Mouse (Mus musculus): ENCODE data around the gene Spns3.

Spns3 gene

DNA sequence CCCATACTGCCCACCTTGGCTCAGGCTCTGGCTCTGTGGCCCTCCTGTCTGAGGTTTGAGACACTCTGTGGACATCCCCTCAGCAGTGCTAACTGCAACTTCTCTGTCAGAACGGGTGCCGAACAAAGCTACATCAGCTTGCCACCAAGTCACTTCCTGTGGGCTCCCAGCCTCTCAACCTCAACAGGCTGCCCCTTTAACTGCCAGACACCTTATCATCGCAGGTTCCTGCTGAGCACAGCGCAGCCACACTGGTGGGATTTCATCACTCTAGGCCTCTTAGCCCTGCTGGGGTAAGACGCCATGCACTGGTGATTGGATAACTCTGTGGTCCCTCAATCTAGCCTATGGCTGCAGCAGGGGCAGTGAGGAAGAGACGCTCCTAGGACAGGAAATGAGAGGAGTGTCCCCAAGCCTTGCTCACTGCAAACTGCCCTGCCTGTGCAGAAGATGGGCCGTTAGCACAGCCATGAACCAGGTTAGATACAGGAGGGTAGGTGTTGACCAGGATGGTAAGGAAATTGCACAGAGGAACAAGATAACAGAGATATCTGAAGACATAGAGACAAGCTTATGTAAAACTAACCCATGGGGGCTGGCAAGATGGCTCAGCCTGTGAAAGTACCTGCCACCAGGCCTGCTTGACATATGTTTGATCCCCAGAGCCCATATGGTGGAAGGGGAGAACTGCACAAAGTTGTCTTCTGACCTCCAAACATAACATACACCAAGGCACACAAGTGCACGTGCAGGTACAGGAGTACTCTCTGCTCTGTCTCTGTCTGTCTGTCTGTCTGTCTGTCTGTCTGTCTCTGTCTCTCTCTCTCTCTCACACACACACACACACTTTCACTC, at the start of gene Spns3:
Gene Spns3, minus strand, starts transcription at position 373 of the 855 bp plus-strand sequence.
- no peak for DNase-seq (ENCODE audit: low spot score)

DNA sequence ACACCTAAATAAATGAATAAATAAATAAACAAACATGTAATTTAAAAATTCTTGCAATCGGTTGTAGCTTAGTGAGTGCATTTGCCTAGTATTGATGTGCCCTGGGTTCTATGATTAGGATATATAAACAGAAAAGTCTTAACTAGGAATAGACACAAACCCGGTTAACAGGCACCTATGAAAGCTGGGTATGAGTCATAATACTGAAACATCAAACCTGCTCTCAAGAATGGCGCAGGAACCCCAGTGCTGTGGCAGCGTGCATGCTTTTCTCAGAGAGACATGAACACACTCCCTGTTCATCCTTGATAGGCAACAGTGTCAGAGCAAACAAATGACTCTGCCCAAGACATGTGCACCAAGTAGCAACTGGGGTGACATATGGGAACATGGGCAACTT, 47.5 kb upstream of the Spns3 start:
- no peak for DNase-seq (ENCODE audit: low spot score)

DNA sequence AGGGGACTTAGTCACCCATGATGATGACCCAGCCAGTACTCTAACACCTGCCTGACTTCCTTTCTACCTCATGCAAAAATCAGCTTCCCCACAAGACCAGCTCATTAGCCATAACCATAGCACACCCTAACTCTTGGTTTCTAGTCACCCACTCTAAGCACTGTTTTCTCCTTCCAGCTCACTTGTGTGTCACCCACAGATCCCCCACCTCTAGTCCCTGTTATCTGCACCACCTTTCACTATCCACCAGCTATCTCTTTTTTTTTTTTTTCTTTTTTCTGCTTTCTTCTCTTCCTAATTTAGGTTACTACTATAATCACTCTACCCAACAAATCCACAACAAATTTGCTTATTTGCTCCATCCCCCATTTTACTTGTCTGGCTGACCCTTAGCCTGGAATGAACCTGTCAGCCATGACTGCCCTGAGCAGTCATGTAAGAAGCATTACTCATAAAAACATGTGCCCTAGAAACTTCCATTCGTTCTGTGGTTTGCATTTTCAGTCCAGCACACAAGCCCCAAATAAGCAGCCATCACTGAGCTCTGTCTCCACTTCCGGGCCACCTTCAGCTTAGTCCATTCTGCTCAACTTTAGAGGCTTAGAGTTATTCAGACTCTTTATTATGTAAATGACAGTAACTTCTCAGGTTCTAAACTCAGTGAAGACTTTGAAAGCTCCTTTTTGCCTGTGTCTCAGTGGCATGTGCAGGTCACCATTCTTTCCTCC, 44.9 kb upstream of the Spns3 start:
- DNase-seq (ENCODE audit: low spot score): no peak

DNA sequence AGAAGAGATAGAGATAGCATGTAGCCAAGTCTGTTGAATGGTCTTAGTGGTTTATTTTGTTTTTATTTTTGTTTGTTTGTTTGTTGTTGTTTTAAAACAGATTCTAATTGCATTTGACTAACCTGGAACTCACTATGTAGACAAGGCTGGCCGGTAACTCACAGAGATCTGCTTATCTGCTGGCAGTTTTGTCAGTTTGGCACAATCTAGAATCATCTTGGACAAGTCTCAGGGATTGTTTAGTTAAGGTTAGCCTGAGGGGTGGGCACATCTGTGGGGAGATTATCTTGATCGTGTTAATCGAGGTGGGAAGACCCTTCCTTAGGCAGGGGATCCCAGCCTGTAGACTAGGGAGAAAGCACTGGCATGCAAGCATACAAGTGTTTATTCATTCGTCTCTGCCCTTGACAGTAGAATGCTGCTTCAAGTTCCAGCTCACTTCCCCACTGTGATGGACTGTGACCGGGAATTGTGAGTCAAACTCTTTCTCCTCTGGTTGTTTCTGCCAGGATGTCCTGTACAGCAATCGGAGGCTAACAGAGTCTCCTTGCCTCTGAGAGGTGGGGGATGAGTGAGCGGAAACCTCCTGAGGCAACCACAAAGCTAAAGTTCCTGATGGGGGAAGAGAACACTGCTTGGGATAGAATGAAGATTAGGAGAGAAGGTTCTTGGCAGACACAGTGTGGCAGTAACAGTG, 37.4 kb upstream of the Spns3 start:
- DNase-seq (ENCODE audit: low spot score): no peak

DNA sequence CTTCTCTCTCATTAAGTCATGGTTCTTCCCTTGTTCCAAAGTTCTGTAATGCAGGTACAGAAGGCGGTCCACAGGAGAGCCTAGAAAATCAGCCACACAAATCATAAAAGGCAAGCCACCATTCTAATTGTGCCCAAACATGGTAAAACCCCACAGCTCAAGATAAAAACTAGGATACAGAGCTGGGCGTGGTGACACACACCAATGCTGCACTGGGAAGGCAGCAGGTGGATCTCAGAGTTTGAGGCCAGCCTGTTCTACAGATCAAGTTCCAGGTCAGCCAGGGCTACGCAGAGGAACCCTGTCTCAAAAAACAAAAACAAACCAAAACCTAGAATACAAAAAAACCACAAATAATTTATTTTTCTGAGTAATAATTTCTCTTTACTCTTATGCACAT, 36.3 kb upstream of the Spns3 start:
- no peak for DNase-seq (ENCODE audit: low spot score)

DNA sequence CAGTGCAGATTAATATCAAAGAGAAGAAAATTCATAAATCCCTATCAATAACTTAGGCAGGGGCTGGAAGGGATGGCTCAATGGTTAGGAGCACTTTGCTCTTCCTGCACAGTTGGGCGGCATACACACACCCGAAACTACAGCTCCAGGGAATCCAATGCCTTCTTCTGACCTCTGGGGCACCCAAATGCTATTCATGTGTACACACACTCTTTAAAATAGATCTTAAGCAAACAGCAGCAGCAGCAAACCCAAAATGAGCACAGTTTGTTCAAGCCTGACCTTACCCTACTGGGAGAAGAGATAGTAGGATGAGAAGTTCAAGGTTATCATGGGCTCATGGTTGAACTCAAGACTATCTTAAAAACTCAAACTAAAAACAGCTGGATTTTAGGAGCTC, 32.8 kb upstream of the Spns3 start:
- no peak for DNase-seq (ENCODE audit: low spot score)

DNA sequence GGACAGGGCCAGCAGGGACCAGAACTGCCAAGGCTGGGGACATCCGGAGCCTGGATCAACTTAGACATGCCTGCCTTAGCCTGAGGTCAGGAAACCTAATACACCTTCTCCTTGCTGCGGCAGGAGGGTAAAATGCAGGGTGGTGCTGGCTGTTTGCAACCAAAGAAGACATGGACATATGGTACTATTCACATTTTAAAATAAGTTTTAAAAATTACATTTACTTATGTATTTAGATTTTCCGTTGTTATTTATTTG, 32.1 kb upstream of the Spns3 start:
- DNase-seq (ENCODE audit: low spot score): no peak

DNA sequence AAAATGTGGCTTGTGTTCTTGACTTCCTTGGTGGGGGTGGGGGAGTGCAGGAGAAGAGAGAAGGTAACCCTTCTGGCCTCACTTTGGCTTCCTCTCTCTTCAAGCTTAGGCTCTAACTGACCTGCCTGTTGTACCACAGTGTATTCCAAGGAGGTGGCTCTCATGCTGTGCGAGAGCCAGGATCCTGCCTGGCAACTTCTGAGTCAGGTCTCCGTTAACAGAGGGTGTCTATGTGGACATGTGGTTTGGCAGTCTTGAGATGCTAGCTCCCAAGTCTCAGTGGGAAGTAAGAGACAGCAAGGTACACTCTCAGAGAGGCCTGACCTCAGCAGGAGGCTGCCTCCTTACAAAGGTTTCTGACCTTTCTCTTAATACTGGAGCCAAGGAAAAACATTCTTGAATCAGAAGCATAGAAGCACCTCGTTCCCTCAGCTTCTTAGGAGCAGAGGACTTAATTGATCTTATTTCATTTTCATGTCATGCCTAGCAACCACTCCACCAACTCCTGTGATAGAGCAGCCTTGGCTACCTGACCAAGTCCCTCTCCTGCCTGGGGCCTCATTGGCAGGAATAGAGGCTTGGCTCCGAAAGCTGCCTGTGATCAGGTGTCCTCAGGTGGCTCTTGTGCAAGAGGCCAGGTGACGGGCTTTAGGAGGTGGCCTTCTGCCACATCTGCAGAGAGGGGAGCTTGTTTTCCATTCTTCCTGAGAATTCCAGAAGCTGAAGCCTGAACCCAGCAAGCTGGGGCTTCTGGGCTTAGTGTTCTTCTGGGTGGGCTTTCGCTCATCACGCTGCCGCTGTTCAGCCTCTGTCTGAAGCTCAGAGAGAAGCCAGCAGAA, 31.5 kb upstream of the Spns3 start:
- DNase-seq (ENCODE audit: low spot score): no peak

DNA sequence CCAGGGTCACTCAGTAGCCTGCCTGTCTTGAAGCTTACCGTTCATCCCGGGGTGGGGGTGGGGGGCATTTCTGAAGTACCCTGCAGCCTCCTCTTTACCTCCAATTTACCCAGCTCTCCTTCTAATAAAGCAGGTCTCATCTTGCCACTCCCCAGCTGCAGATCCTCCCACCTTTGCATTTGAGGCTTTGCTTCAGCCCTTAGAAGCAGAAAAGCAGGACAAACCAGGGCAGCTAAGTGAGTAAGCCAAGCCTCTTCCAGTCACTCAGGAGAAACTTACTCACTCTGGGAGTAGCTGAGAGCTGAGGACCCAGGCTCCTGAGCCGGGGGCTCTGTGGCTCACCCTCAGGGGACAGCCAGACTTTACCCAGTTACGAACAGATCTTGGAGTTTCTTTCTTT, 28.2 kb upstream of the Spns3 start:
- no peak for DNase-seq (ENCODE audit: low spot score)

DNA sequence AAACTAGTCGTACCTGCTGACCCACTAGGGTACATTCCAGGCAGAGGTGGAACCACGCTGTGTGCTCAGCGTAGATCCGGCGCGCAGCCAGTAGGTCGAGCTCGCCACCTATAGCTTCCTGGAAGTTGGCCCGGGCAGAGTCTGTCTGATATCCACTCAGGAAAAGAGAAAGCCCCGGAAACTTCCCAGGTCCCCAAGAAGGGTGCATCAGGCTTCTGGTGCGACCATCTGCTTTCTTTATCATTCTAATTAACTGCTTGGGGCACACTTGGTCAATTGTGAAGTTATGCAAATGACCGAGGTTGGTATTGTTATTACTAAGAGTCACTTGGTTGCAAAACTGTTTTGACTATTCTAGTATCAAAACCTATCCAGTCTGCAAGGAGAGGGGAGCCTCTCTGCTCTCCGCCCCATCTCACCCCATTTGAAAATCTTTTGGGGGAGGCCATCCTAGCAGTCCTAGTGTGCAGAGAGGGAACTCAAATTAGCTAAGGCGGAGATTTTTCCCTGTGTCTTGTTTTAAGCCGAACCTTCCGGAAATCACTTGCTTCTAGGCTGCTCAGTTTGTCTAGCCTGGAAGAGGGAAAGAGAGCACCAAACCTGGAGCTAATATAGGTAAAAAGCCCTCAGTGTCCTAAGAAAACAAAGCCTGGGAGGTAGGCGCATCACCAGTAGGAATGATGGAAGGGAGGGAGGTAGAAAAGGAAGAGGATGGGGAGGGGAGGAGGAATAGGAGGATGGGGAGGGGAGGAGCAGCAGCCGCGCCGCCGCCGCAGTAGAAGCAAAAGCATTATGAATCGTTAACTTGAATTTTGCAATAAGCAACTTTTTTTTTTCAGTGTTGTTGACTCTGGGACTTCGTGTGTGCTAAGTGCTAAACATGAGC, 26.4 kb upstream of the Spns3 start:
- no peak for DNase-seq (ENCODE audit: low spot score)

DNA sequence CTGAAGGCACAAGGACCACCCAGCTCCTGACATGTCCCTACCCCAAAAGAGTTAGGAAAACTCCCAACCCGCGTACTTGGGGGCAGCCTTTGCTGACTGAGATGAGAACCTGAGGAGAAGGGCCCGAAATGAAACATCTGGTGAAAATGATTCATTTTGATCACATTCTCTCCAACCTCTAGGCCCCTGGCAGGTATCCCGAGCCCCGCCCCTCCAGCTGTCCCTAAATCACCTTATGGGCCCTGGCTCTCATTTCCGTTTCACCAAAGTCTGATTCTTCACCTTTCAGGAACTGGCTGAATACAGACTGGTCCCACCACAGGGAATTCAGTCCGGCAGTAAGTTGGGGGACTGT, 25.8 kb upstream of the Spns3 start:
- DNase-seq (ENCODE audit: low spot score): no peak

DNA sequence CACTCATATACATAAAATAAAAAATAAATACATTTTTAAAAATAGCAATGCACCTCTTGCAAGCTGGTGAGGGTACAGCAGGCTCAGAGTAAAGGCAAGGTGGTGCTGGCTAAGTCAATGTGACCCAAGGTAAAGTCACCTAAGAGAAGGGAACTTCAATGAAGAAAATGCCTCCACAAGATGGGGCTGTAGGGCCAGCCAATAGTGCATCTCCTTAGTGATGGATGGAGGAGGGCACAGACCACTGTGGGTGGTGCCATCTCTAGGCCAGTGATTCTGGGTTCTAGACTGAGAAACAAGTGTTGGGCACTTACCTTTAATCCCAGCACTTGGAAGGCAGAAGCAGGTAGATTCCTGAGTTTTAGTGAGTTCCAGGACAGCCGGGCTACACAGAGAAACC, 23.5 kb upstream of the Spns3 start:
- no peak for DNase-seq (ENCODE audit: low spot score)

DNA sequence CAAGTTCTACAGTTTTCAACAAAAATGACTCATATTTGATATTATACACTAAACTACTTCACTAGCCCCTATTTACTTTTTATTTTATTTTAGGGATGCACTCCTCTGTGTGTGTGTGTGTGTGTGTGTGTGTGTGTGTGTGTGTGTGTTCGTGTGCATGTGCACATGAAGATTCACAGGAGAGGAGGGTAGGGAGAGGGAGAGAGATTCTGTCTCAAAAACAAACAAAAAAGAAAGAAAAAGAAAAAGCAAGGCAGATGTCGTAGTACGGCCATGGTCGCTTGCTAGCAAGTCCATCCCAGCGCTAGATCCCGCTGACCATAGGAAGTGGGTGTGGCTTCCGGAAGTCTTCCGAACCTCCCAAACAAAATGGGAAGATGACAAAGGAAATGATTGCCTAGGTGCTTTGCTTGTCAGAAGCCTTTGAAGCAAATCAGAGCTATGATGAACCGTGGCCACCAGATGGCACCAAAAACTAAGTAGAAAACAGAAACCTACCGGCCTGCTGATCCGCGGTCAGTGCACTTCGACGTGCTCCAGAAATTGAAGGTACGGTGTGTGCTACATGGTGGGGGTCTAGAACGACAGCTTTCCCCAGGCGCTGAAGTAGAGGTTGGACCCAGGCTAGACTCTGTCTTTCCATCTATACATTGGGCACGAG, 20.1 kb upstream of the Spns3 start:
- DNase-seq (ENCODE audit: low spot score): peak; percentile 52

DNA sequence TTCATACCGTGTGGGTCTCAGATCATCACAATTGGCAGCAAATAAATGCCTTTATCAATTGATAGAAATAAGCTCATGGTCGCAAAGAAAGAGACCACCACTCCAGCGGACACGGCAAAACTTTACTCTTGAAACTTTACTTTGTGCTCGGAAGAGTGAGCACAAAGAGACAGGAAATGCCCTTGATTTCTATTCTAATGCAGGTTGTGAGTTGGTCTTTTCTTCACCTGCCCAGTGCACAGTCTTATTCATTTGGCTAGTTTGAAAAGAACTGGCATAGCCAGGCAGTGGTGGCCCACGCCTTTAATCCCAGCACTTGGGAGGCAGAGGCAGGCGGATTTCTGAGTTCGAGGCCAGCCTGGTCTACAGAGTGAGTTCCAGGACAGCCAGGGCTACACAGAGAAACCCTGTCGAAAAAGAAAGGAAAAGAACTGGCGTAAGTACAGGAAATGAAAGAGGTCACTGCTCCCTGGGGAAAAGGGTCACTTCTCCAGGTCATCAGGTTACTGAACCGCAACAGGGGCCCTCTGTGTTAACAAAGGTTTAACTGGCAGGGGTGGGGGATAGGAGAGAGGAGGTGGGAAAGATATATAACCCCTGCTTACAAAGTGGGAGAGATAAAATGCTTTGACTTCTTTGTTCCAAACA, 19.5 kb upstream of the Spns3 start:
- no peak for DNase-seq (ENCODE audit: low spot score)

DNA sequence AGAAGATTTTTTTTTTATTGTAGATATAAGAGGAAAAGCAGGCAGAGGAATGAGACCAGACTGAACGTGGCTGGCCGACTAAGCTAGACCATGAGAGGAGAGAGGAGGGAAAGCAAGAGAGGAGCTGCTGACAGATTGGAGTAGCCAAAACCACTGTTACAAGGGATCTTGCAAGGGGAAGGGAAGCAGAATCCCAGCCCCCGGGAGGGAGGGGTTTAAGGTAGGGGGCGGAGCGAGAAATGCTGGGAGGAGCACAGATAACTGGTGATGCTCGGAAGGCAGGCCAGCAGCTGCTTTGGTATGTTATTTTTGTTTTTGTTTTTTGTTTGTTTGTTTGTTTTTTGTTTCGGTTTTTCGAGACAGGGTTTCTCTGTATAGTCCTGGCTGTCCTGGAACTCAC, 18.7 kb upstream of the Spns3 start:
- DNase-seq (ENCODE audit: low spot score): no peak

DNA sequence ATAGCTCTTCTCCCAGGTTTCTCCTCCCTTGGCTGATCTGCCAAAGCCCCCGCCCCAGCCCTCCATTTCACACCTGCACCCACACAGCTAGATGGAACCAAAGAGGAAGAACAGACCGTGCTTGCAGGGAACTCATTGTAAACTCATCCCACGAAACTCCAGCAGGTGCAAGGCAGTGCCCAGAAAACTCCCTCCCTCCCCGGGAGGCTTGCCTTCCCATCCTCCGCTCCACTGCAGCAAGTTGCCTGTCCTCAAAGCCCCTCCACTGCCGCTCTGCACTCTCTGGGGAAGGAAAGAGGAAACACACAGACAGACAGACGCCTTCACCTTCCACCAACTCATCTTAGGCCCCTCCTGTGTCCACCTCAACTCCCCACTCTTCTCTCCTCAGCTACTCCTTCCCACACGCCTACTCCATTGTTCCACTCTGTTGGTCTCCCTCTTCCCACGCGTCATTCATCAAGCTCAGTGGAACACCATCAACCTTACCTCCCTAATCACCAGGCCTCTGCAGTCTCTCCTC, 16.6 kb upstream of the Spns3 start:
- no peak for DNase-seq (ENCODE audit: low spot score)

DNA sequence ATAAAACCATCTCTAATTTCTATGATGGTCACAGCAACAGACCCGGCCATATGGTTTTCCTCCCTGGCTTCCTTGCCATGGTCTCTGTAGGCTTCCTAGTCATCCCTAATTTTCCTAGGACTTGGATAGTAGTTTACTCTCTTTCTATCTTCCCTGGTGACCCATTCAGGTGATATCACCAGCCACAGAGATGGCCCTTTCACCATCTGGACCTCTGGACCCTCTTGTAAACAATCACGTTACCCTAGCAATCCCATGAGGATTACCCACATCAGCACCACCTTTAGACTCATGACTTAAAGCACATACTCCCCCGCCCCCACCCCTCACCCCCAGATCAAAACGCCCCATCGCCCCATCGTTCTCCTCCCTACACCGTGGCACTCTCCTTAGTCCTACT, 16.0 kb upstream of the Spns3 start:
- no peak for DNase-seq (ENCODE audit: low spot score)

DNA sequence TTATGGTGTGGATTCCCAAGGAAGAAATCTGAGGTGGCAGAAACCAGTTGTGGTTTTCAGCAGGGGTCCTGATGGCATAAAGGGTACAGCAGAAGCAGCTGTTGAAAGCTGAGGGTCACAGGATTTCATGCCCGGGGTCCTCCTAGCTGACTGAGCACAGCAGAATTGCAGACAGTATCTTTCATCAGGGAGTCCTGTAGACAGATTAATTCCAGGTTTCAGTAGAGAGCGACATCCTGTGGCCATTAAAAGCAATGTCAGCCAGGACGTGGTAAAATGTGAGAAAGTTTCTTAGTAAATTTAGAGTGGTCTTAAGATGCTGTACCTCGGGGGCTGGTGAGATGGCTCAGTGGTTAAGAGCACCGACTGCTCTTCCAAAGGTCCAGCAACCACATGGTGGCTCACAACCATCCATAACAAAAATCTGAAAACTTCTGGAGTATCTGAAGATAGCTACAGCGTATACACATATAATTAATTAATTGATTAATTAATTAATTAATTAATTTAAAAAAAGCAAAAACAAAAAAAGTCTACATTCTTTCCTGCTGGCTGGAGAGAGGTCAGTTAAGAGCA, 14.0 kb upstream of the Spns3 start:
- DNase-seq (ENCODE audit: low spot score): no peak

DNA sequence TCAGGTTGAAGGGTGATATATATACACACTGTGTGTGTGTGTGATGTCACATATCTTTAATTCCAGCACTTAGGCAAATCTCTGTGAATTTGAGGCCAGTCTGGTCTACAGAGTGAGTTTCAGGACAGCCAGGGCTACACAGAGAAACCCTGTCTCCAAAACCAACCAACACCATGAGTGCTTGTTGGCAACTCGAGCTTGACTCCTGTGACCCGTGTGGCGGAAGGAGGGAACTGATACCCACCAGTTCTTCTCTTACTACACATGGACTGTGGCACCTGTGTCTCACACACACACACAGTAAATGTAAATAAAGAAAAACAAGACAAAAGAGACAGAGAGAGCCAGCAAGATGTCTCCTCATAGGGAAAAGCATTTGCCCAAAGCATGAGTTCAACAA, 10.4 kb upstream of the Spns3 start:
- DNase-seq (ENCODE audit: low spot score): no peak

DNA sequence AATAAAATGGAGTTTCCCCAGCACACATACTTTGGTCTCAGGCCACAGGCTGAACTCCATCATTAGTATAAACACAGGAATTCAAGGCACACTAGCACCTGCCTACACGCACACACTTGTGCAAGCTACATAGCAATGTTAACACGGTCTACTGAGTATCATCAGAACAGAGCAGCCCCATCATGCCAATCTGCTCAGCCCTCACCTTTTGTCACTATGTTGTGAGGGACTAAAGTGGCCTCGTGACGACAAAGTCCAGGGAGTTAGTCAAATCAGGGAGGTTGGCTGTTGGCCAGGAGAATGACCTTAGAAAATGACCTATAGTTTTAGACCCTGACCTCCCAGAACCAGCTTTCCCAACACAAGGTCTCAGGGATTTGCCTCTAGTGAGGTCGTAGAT, 7.8 kb upstream of the Spns3 start:
- DNase-seq (ENCODE audit: low spot score): no peak
